Mouse (Mus musculus) limb, embryonic 14.5 days (tissue): Measurements from ENCODE around the gene Cachd1. TPM values are rescaled to one million over a fixed set of nuclear protein-coding genes. Genes with fewer than 3 reads are reported as not detected.

ENCODE experiments used
- ATAC-seq: fragments of 200-750 bp; cut with Nextera tagmentation; 2 replicates; pipeline ENCODE4 v1.8.0; 2017; ENCODE audit warnings: low read depth, moderate number of reproducible peaks, moderate TSS enrichment; ENCODE audit not compliant: low FRiP score
- DNase-seq: peaks from one replicate; pipeline ENCODE4 v3.0.0-alpha.2; 2015; ENCODE audit warnings: low spot score
- H3K27ac ChIP-seq: fragments of 300-500 bp; sonication (generic); replicated peaks from 2 replicates; pipeline ENCODE4 v1.5.1; 2014; ENCODE audit warnings: low read depth, mild to moderate bottlenecking, low read length, moderate library complexity, mixed read lengths
- H3K27me3 ChIP-seq: fragments of 300-500 bp; sonication (generic); 2 replicates; pipeline ENCODE4 v1.6.1; 2014; ENCODE audit warnings: low read length, mixed read lengths; ENCODE audit not compliant: control insufficient read depth, insufficient read depth
- H3K36me3 ChIP-seq: fragments of 300-500 bp; sonication (generic); 2 replicates; pipeline ENCODE4 v1.6.1; 2014; ENCODE audit warnings: mild to moderate bottlenecking, low read length, moderate library complexity, mixed read lengths; ENCODE audit not compliant: control insufficient read depth, insufficient read depth
- H3K4me1 ChIP-seq: fragments of 300-500 bp; sonication (generic); 2 replicates; pipeline ENCODE4 v1.6.1; 2014; ENCODE audit warnings: antibody characterized with exemption, low read length, mixed read lengths; ENCODE audit not compliant: control insufficient read depth, insufficient read depth
- H3K4me2 ChIP-seq: fragments of 300-500 bp; sonication (generic); replicated peaks from 2 replicates; pipeline ENCODE4 v1.6.1; 2014; ENCODE audit warnings: low read depth, mild to moderate bottlenecking, low read length, moderate library complexity; ENCODE audit not compliant: severe bottlenecking
- H3K4me3 ChIP-seq: fragments of 300-500 bp; sonication (generic); replicated peaks from 2 replicates; pipeline ENCODE4 v1.5.1; 2014; ENCODE audit warnings: low read length
- H3K9ac ChIP-seq: fragments of 300-500 bp; sonication (generic); 2 replicates; pipeline ENCODE4 v1.6.1; 2014; ENCODE audit warnings: mild to moderate bottlenecking, low read depth, low read length, moderate library complexity; ENCODE audit not compliant: severe bottlenecking
- H3K9me3 ChIP-seq: fragments of 300-500 bp; sonication (generic); 2 replicates; pipeline ENCODE4 v1.6.1; 2016; ENCODE audit warnings: low read length; ENCODE audit not compliant: control insufficient read depth
- POLR2A ChIP-seq: fragments of 200-500 bp; IDR thresholded peaks from 2 replicates; pipeline ENCODE4 v1.8.0; 2012; ENCODE audit warnings: inconsistent platforms, mild to moderate bottlenecking, moderate library complexity, borderline replicate concordance; ENCODE audit not compliant: insufficient read depth, insufficient read length; ENCODE audit errors: extremely low read depth
- WGBS: fragments of 180-500 bp; shearing (Covaris S2); extraction: QIAGEN DNeasy Blood & Tissue Kit; methylation state at CpG from one replicate; pipeline ENCODE4 v1.1.7; 2014; 5-methylcytosine and 5-hydroxymethylcytosine counted together
- polyA plus RNA-seq, 2 experiments: library from polyadenylated mRNA; depleted of rRNA in 1 of 2; stranded (reverse) in 1 of 2; unstranded in 1 of 2; fragments of >200 nt; fragmentation: Nextera tagmentation in 1 of 2; extraction: Ambion mirVana in 1 of 2; gene quantifications; 2 replicates each; pipeline versions ENCODE4 v1.2.1 to v1.2.3; 2012 to 2014

Cachd1 gene
- polyA plus RNA-seq, 2 experiments, result 37.3 to 103 TPM

DNA sequence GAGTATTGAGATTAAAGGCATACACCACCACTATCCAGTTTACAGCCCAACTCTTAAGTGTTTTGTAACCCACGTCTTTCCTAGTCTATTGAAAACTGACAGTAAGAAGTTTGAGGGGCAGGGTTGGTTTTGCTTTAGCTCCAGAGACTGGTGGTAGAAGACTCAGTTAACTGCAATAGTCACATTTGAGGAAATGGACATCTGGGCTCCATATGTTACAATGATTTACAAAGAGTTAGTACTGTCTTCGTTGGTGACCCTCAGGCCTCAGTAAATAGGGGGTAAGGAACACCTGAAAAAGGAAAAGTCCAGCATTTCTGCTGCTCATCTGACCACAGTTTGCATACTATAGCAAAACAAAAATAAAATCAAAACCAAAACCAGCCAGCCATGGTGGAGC lies 150.6 kb downstream of the Cachd1 start:
- WGBS, result 19% methylated on average over 2 of the region's 2 CpGs
- Histone ChIP-seq H3K36me3 (no peaks in the 10 kb centered on the region), H3K9ac (no peak overlapping the region), H3K27ac (no peak overlapping the region), H3K9me3 (no peaks in the 10 kb centered on the region), H3K4me3 (no peak overlapping the region), H3K27me3 (no peaks in the 10 kb centered on the region), H3K4me2 (no peak overlapping the region), H3K4me1 (peaks cover 41% of the 10 kb centered on the region)
- no peak for TF ChIP-seq POLR2A
- no peak for ATAC-seq
- DNase-seq, result no peak

- no peak for TF ChIP-seq POLR2A
- 25% methylated on average over 7 of the region's 7 CpGs for WGBS
- DNase-seq (no peak), ATAC-seq (no peak)
- Histone ChIP-seq H3K4me3 (no peak overlapping the region), H3K9ac (no peak overlapping the region), H3K4me1 (peaks cover 29% of the 10 kb centered on the region), H3K4me2 (no peak overlapping the region), H3K36me3 (0 out of 2 replicates have a peak, but pooled peaks cover under 1% of the 10 kb centered on the region), H3K9me3 (no peaks in the 10 kb centered on the region), H3K27ac (no peak overlapping the region), H3K27me3 (no peaks in the 10 kb centered on the region)
Observed at GRCm38 (mm10) chr4:100943689-100944088, 167.2 kb downstream of the Cachd1 start.

DNA sequence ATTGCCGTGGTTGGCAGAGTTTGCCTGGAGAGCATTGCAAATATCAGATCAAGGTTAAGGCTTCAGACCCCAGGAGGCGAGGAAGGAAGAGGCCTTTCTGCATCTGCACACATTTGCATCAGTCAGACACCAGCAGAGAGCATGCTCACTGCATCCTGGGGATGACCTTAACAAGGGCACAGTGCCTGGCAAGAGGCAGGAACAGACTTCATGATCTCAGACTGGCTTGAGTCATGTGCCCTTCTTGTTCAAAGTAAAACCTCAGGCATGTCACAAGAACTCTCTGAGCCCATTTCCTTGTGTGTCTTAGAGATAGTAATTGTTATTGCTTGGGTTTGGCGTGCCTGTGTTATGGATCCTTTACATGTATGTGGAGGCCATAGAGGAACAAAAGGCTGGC lies 167.8 kb downstream of the Cachd1 start:
- no peak for TF ChIP-seq POLR2A
- Histone ChIP-seq H3K9ac (no peak overlapping the region), H3K4me3 (no peak overlapping the region), H3K4me1 (peaks cover 32% of the 10 kb centered on the region), H3K27me3 (no peaks in the 10 kb centered on the region), H3K9me3 (no peaks in the 10 kb centered on the region), H3K36me3 (peaks cover 2% of the 10 kb centered on the region; the same call in 1 of the 2 replicates), H3K27ac (0 out of 2 replicates have a peak overlapping the region, but pooled peaks have one; percentile 28), H3K4me2 (no peak overlapping the region)
- DNase-seq (no peak), ATAC-seq (0 out of 2 replicates have a peak, but pooled peaks have one; percentile 9)
- WGBS, result 41% methylated on average over 3 of the region's 3 CpGs

DNA sequence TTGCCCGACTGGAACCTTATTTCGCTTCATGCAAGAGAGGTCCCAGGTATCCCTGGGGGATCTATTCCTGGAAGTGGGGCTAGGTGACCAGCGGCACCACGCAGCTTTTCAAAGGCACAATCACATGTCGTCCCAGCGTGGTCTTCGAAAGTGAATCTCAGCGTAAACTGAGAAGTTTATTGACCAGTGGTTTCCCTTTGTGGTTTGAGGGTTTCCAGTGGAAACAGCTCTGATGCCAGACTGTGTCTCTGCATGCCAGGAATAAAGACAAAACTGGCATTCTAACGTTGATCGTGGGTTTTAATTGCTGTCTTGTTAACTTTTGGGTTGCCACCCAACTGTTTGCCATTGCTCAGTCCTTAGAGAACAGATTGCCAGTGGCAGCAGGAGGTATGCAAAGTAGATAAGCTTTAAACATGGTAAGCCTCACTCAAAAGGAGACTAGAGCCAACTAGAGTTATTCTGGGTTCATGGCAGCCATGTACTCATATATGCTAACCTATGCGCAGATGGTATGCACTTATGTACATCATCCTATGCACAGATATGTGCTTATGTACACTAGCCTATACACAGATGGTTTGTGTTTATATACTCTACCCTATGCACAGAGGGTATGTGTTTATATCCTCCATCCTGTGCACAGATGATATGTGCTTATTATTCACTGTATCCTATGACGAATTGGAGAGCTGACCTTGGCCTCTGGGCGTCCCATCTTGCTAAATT lies 168.9 kb downstream of the Cachd1 start:
- H3K4me3 ChIP-seq, result no peak overlapping the region
- H3K9me3 ChIP-seq, result no peaks in the 10 kb centered on the region
- no peak for TF ChIP-seq POLR2A
- 73% methylated on average over 13 of the region's 13 CpGs for WGBS
- H3K36me3 ChIP-seq, result peaks cover 9% of the 10 kb centered on the region; the same call in 1 of the 2 replicates
- peaks cover 37% of the 10 kb centered on the region for H3K4me1 ChIP-seq
- no peaks in the 10 kb centered on the region for H3K27me3 ChIP-seq
- DNase-seq, result no peak
- ATAC-seq, result no peak
- H3K9ac ChIP-seq, result no peak overlapping the region
- no peak overlapping the region for H3K4me2 ChIP-seq
- no peak overlapping the region for H3K27ac ChIP-seq

GRCm38 (mm10) chr4:100948494-100949425 lies 172.3 kb downstream of the Cachd1 start:
- no peaks in the 10 kb centered on the region for H3K9me3 ChIP-seq
- WGBS, result 44% methylated on average over 17 of the region's 17 CpGs
- DNase-seq (no peak), ATAC-seq (no peak)
- H3K27ac ChIP-seq, result peak overlapping the region; percentile 35; the same call in 1 of the 2 replicates
- no peaks in the 10 kb centered on the region for H3K27me3 ChIP-seq
- no peak overlapping the region for H3K9ac ChIP-seq
- no peak for TF ChIP-seq POLR2A
- H3K36me3 ChIP-seq, result peaks cover 29% of the 10 kb centered on the region
- 0 out of 2 replicates have a peak overlapping the region, but pooled peaks have one; percentile 17 for H3K4me2 ChIP-seq
- H3K4me3 ChIP-seq, result no peak overlapping the region
- peaks cover 36% of the 10 kb centered on the region for H3K4me1 ChIP-seq
